Mouse (Mus musculus) ES-E14 (cell line): Measurements from ENCODE around the gene Alpl. TPM values are rescaled to one million over a fixed set of nuclear protein-coding genes. Genes with fewer than 3 reads are reported as not detected.

Experiments
- DNase-seq: peaks from one replicate; pipeline ENCODE4 v3.0.0-alpha.2; 2013; ENCODE audit warnings: low read depth, low spot score
- H3K27ac ChIP-seq: 2 replicates; pipeline ENCODE4 v1.5.1; 2012; ENCODE audit warnings: low read depth, mild to moderate bottlenecking, low read length, moderate library complexity, mixed read lengths; ENCODE audit not compliant: poor library complexity, insufficient read depth, severe bottlenecking
- H3K36me3 ChIP-seq: 2 replicates; pipeline ENCODE4 v1.6.1; 2012; ENCODE audit warnings: mild to moderate bottlenecking, low read length, moderate library complexity, mixed read lengths; ENCODE audit not compliant: control insufficient read depth, poor library complexity, insufficient read depth, severe bottlenecking
- H3K4me1 ChIP-seq, 2 experiments: fragments of 150-350 bp in 1 of 2; sonication (generic) in 1 of 2; 2 replicates each; pipeline ENCODE4 v1.6.1; 2012; ENCODE audit warnings: low read length in 2 of 2, mild to moderate bottlenecking in 1 of 2, mixed read lengths in 1 of 2; ENCODE audit not compliant: control insufficient read depth in 2 of 2, insufficient read depth in 2 of 2, poor library complexity in 1 of 2
- H3K4me3 ChIP-seq, 2 experiments: fragments of 150-350 bp in 1 of 2; sonication (generic) in 1 of 2; 2 replicates each; pipeline ENCODE4 v1.5.1; 2012; ENCODE audit warnings: low read length in 2 of 2, low read depth in 1 of 2, mild to moderate bottlenecking in 1 of 2, mixed read lengths in 1 of 2; ENCODE audit not compliant: insufficient read depth in 1 of 2, poor library complexity in 1 of 2, severe bottlenecking in 1 of 2
- H3K9ac ChIP-seq: 2 replicates; pipeline ENCODE4 v1.6.1; 2012; ENCODE audit warnings: low read depth, mild to moderate bottlenecking, low read length, mixed read lengths; ENCODE audit not compliant: poor library complexity, insufficient read depth, severe bottlenecking
- H3K9me3 ChIP-seq: fragments of 150-350 bp; sonication (generic); 2 replicates; pipeline ENCODE4 v1.6.1; 2012; ENCODE audit warnings: low read depth, mild to moderate bottlenecking, low read length; ENCODE audit not compliant: control insufficient read depth, insufficient read depth
- CHD2 ChIP-seq: IDR thresholded peaks from 2 replicates; pipeline ENCODE4 v1.6.1; 2014; ENCODE audit warnings: mild to moderate bottlenecking, low read depth, low read length, inconsistent platforms
- HCFC1 ChIP-seq: IDR thresholded peaks from 2 replicates; pipeline ENCODE4 v1.6.1; 2012; ENCODE audit warnings: low read length, inconsistent platforms, borderline replicate concordance; ENCODE audit not compliant: insufficient read depth
- MAFK ChIP-seq: IDR thresholded peaks from 2 replicates; pipeline ENCODE4 v1.6.1; 2014; ENCODE audit warnings: mild to moderate bottlenecking, low read depth, low read length, inconsistent platforms; ENCODE audit not compliant: insufficient read depth
- ZC3H11A ChIP-seq: IDR thresholded peaks from 2 replicates; pipeline ENCODE4 v1.6.1; 2012; ENCODE audit warnings: low read depth, mild to moderate bottlenecking, inconsistent platforms, low read length, borderline replicate concordance
- ZNF384 ChIP-seq: IDR thresholded peaks from 2 replicates; pipeline ENCODE4 v1.6.1; 2012; ENCODE audit warnings: low read depth, low read length, inconsistent platforms
- in situ Hi-C, 2 experiments: fragments of 600-800 bp; cut with MboI; formaldehyde crosslinking; loops; one replicate each; pipeline ENCODE4 v1.15.1; 2025; ENCODE audit warnings: low sequenced_read_pairs in 2 of 2, inconsistent platforms in 1 of 2; ENCODE audit not compliant: unreplicated experiment in 2 of 2
- total RNA-seq: library from RNA; depleted of rRNA; stranded (reverse); fragments of 300-350 nt; gene quantifications from 2 replicates; pipeline ENCODE4 v1.2.3, GENCODE M21; 2012

The Alpl gene
- total RNA-seq, 1 experiment, result 234 TPM

DNA sequence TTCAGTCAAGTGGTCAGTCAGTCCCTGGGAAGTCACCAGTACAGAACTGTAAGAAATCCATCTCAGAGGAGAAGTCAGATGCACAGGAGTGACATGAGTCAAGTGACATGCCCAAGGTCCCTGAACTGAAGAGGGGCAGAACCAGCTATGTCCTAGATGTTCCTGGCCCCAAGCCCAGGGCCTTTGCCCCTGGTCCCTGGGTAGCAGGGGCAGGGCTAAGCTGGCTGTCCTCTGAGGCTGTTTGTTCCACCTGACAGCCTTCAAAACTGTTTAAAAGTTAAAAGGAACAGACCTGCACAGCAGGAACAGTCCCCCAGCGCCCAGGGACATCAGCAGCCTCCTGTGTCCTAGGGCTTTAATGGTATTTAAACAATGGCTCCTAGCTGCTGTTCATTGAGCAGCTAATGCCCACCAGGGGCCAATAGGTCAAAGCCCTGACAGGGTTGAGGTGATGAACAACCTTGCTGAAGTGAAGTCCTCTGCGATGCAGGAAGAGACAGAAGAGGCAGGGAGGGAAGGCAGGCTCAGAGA is 22.8 kb downstream of the Alpl start:
- no peak overlapping the region for H3K4me3 ChIP-seq
- H3K4me1 ChIP-seq, result peaks cover 30 to 53% of the 10 kb centered on the region in 2 experiments
- no peak for DNase-seq
- TF ChIP-seq ZC3H11A, result no peak
- TF ChIP-seq HCFC1, result no peak
- TF ChIP-seq ZNF384, result no peak
- no peak for TF ChIP-seq CHD2
- TF ChIP-seq MAFK, result no peak
- no peaks in the 10 kb centered on the region for H3K9me3 ChIP-seq
- no peak overlapping the region for H3K9ac ChIP-seq
- H3K27ac ChIP-seq, result no peak overlapping the region
- in situ Hi-C loops, result no loop called here
- peaks cover 5% of the 10 kb centered on the region for H3K36me3 ChIP-seq

DNA sequence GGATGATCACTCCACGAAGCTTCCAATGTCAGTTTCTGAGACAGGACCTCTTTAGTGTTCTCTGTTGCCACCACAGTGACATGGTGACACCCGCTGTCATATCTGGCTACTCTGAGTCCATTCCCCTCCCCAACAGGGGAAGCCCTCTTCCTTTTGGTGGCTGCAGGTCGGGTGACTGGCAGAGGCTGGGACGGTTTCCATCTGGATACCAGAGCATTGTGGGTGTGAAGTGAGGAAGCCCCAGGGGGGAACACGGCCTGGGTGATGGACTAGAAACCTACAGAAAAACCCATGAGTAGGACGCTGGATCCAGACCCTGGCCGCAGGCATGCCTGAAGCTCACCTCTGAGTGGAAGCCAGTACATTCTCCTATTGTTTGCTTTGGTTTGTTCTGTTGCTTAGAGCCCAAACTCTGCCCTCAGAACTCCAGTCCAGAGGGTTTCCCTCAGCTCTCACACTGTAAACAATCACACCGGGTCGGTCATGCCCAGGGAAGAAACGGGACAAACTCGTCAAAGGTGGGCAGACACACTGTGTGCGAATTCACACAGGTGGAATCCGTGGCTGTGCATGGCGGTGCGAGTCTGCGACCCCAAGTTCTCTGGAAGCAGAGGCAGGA is 23.6 kb downstream of the Alpl start:
- in situ Hi-C loops, result no loop called here
- peaks cover 5% of the 10 kb centered on the region for H3K36me3 ChIP-seq
- no peak overlapping the region for H3K9ac ChIP-seq
- no peak for DNase-seq
- no peak overlapping the region for H3K4me3 ChIP-seq
- H3K9me3 ChIP-seq, result no peaks in the 10 kb centered on the region
- 0 out of 2 replicates have a peak overlapping the region, but pooled peaks have one; percentile 26 for H3K27ac ChIP-seq
- H3K4me1 ChIP-seq, result peaks cover 32 to 57% of the 10 kb centered on the region in 2 experiments
- no peak for TF ChIP-seq ZNF384

DNA sequence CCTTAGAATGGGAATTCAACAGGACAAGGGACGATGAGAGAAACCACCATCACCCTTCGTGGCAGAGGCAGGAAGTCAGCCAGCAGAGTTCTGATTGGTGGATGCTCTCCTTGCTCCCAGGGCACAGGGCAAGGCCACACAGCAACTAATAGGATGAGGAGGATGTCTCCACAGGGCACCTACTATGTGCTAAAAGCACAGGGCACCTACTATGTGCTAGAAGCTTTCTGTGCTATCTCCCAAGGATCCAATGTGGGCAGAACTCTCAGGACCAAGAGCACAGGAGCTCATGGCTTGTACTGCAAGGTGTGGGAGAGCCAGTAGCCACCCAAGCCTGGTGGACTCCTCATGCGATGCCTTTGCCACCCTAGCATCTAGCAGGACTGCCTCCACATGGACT is 24.4 kb downstream of the Alpl start:
- Histone ChIP-seq H3K9me3 (no peaks in the 10 kb centered on the region), H3K9ac (no peak overlapping the region), H3K36me3 (peaks cover 5% of the 10 kb centered on the region), H3K27ac (no peak overlapping the region), H3K4me1 (peaks cover 33 to 55% of the 10 kb centered on the region in 2 experiments), H3K4me3 (no peak overlapping the region)
- DNase-seq, result no peak
- in situ Hi-C loops, result no loop called here
- TF ChIP-seq ZNF384, result no peak
- no peak for TF ChIP-seq CHD2
- no peak for TF ChIP-seq HCFC1
- no peak for TF ChIP-seq MAFK
- no peak for TF ChIP-seq ZC3H11A

DNA sequence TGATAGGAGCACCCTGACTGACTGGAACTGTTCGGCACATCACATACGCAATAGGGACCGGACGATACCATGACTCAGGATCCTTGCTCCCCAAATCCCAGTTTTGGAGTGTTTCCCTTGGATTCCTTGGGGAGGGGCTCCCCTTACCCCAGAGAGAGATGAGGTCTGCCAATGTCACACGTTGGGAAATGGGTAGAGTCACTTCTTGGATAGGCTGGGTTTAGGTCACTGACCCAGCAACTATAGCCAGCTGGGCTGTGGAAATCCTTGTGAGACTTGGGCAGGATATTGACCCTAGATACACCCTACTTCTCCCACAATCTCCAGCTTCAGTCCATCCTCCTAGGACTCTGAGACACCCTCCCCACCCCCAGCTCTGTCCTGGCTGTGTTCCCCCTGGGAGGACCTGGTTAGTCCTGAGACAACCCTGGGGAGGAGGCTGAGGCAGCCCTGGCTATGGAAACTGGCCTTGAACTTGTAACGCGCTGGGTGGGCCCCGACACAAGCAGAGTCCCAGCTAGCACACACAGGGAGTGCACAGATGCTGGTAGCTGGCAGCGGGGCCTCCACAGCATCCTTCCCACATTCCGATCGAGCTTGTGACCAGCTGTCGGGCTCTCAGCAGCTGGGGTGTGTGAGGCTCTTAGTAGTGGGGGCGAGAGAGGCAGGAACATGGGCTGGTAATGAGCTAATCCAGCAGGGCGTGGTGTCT is 25.1 kb downstream of the Alpl start:
- H3K4me3 ChIP-seq, result no peak overlapping the region
- no peak for DNase-seq
- no peak overlapping the region for H3K27ac ChIP-seq
- no peak overlapping the region for H3K9ac ChIP-seq
- peaks cover 5% of the 10 kb centered on the region for H3K36me3 ChIP-seq
- H3K9me3 ChIP-seq, result no peaks in the 10 kb centered on the region
- peaks cover 29 to 62% of the 10 kb centered on the region in 2 experiments for H3K4me1 ChIP-seq
- TF ChIP-seq HCFC1 (no peak), CHD2 (no peak)
- in situ Hi-C loops, result no loop called here

DNA sequence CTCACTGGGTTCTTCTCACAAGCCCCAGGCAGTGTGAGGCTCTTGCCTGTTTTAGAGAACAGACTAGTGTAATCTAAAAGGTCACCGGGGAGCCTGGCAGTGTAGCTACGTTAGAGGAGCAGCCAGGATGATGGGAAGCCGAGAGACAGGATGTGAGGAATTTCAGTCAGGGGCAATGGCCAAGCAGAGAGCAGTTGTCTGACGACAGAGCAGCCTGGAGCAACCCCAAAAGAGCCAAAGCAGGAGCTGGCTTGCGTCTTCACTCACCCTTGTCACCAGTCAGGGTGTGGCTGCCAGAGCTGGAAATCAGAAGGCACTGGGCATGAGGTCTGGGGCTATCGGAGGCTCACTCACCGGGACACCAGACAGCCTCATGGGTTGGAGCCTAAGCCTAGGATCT is 26.5 kb downstream of the Alpl start:
- Histone ChIP-seq H3K9ac (no peak overlapping the region), H3K4me3 (no peak overlapping the region), H3K27ac (0 out of 2 replicates have a peak overlapping the region, but pooled peaks have one; percentile 8), H3K9me3 (no peaks in the 10 kb centered on the region), H3K36me3 (peaks cover 5% of the 10 kb centered on the region), H3K4me1 (peaks cover 32 to 70% of the 10 kb centered on the region in 2 experiments)
- in situ Hi-C loops, result no loop called here
- DNase-seq, result no peak
- TF ChIP-seq HCFC1, result no peak
